Mouse (Mus musculus) megakaryocyte, embryonic 14.5 days (primary cell): ENCODE data around the gene Spem1.

ENCODE experiments used
- FLI1 ChIP-seq: IDR thresholded peaks from 2 replicates; pipeline ENCODE4 v1.6.1; 2012; ENCODE audit warnings: low read length, inconsistent platforms, mixed read lengths
- GATA1 ChIP-seq: IDR thresholded peaks from 3 replicates; pipeline ENCODE4 v1.6.1; 2012; ENCODE audit warnings: mixed read lengths, low read length, inconsistent platforms, borderline replicate concordance

DNA sequence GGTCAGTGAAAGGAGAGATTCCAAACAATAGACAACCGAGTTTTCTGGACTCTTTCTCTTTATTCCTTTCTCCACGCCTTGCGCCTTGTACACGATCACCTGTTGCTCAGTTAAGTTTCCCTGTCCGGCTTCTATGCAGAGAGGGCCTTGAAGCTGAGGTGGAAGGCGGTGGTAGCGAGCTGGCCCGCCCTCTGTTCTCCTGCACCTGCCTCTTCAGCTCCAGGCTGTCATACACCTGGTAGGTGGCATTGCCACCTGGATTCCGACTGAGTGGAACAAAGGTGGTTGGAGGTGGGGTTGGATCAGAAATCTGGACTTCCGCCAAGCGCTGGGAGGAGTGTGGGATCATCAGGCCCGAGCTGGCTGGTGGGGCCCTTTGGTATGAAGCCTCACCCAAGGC lies 5.5 kb downstream of the Spem1 start:
- no peak for TF ChIP-seq GATA1
- TF ChIP-seq FLI1 = no peak
